Mouse (Mus musculus) cortical plate, adult 2 months (tissue): ENCODE measurements around the gene Six1.

Source experiments
- CTCF ChIP-seq: fragments of 200-500 bp; IDR thresholded peaks from 2 replicates; pipeline ENCODE4 v1.5.1; 2011; ENCODE audit warnings: mild to moderate bottlenecking, control low read depth, low read length; ENCODE audit not compliant: insufficient read depth; ENCODE audit errors: extremely low read depth
- POLR2A ChIP-seq: fragments of 200-500 bp; IDR thresholded peaks from 2 replicates; pipeline ENCODE4 v1.6.1; 2011; ENCODE audit warnings: mild to moderate bottlenecking, low read length, control low read depth; ENCODE audit not compliant: insufficient read depth; ENCODE audit errors: extremely low read depth

- no peak for TF ChIP-seq POLR2A
- TF ChIP-seq CTCF: no peak
Measured at GRCm38 (mm10) chr12:73050811-73051580, 2.7 kb downstream of the Six1 start.
